Mouse (Mus musculus) brain, embryonic 14.5 days (tissue): ENCODE measurements at regions not wholly inside any gene's neighbourhood (a gene's known extent, or its start where the extent isn't known, plus 50 kb on each side); places are given as distances from the start of the nearest gene placed in this dataset.

ENCODE experiments used
- CTCF ChIP-seq: fragments of 200-500 bp; IDR thresholded peaks from 2 replicates; pipeline ENCODE4 v1.5.1; 2012; ENCODE audit warnings: inconsistent platforms, mild to moderate bottlenecking, moderate library complexity, borderline replicate concordance; ENCODE audit not compliant: insufficient read depth, insufficient read length; ENCODE audit errors: extremely low read depth
- POLR2A ChIP-seq: fragments of 200-500 bp; IDR thresholded peaks from 2 replicates; pipeline ENCODE4 v1.6.1; 2012; ENCODE audit warnings: mild to moderate bottlenecking, inconsistent platforms, borderline replicate concordance; ENCODE audit not compliant: poor library complexity, insufficient read depth, insufficient read length, severe bottlenecking; ENCODE audit errors: extremely low read depth

DNA sequence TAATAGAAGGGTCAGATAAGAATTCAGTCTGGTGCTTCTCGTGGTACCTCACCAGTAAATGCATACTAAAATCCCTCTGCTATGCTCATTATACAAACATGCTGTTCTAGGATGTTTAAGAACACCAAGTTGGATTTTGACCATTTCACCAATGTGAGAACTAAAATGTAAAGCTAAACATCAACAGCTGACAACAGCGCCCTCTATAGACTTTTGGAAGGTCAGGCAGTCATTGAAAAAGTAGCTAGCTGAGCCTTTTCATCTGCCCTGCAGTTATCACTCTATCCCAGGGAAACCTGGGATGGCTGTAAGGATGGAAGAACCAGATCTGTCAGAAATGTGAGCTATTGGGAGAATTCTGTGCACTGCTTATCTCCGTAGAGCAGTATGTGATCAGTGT, 55.2 kb upstream of the Unc13c start:
- no peak for TF ChIP-seq CTCF
- no peak for TF ChIP-seq POLR2A
